Mouse (Mus musculus): ENCODE measurements around the gene Rapgef1. TPM values are rescaled to one million over a fixed set of nuclear protein-coding genes. Genes with fewer than 3 reads are reported as not detected.
"Not testable (repeated sequence)": the region's sequence is repeated elsewhere in the genome, so short reads cannot be mapped to it uniquely, and the experiment has no call there.

Rapgef1 gene
- polyA plus RNA-seq, 1 experiment from 2014 or later = 24.1 TPM

DNA sequence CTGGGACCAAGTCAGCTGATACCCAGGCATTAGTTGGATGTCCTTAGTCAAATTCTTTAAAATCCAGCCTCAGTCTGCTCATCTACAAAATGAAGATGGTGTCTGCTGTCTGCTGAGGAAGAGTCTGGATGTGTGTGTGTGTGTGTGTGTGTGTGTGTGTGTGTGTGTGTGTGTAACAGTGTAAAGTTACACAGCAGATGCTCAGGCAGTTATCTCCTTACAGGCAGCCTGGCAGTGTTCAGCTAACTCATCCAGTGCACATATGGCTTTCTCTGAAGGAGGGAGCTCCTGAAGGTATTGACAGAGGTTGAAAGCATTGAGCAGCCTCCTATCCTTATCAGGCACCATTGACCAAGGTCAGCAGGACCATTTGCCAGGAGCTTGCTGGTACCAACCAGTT lies 81.4 kb downstream of the Rapgef1 start:
- no peak for ATAC-seq (ENCODE audit: low FRiP score, low read depth)

DNA sequence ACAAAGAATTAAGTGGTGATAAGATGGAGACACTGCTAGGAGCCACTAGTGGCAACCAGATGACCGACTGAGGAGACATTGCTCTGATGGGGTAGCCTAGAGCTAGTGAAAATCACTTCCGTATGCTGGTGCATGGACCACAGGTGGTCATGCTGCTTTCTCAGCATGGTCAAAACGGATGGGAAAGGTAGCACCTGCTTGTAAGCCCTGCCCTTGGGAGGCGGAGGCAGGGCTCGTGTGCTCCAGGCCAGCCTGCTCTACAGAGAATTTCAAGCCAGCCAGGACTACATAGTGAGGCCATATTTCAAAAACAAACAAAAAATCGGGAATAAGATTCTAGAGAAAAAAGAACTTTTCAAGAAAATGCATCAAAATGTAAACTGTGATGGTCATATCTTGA lies 81.9 kb downstream of the Rapgef1 start:
- Histone ChIP-seq H3K4me2 (replicated peaks) (no peak overlapping the region), H3K9me3 (no peaks in the 10 kb centered on the region), H3K27ac (replicated peaks) (no peak overlapping the region), H3K36me3 (peaks cover 84% of the 10 kb centered on the region), H3K27me3 (no peaks in the 10 kb centered on the region), H3K4me3 (no peak overlapping the region), H3K9ac (replicated peaks) (no peak overlapping the region), H3K4me1 (no peaks in the 10 kb centered on the region)
- ATAC-seq (ENCODE audit: low FRiP score, low read depth) = no peak
- WGBS = 87% methylated on average over 6 of the region's 6 CpGs

More for the DNA sequence above, 81.4 kb downstream of the Rapgef1 start:
- no peak overlapping the region for H3K4me2 ChIP-seq (replicated peaks)
- peaks cover 84% of the 10 kb centered on the region for H3K36me3 ChIP-seq
- H3K9ac ChIP-seq (replicated peaks) = no peak overlapping the region
- no peak overlapping the region for H3K27ac ChIP-seq (replicated peaks)
- no peak overlapping the region for H3K4me3 ChIP-seq
- H3K27me3 ChIP-seq = no peaks in the 10 kb centered on the region
- no peaks in the 10 kb centered on the region for H3K9me3 ChIP-seq
- no peaks in the 10 kb centered on the region for H3K4me1 ChIP-seq

DNA sequence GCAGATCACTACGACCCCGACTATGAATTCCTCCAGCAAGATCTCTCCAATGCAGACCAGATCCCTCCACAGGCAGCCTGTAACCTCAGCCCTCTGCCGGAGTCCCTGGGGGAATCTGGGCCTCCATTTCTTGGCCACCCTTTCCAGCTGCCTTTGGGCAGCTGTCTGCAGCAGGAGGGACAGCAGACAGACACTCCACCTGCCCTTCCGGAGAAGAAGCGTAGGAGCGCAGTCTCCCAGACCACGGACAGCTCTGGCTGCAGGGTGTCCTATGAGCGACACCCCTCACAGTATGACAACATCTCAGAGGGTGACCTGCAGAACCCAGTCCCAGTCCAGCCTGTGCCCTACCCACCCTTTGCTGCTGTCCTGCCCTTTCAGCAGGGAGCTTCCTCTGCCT lies 82.7 kb downstream of the Rapgef1 start:
- Histone ChIP-seq H3K27ac (replicated peaks) (no peak overlapping the region), H3K4me1 (no peaks in the 10 kb centered on the region), H3K4me2 (replicated peaks) (no peak overlapping the region), H3K27me3 (no peaks in the 10 kb centered on the region), H3K9me3 (no peaks in the 10 kb centered on the region), H3K9ac (replicated peaks) (no peak overlapping the region), H3K4me3 (no peak overlapping the region), H3K36me3 (peaks cover 90% of the 10 kb centered on the region)
- ATAC-seq (ENCODE audit: low FRiP score, low read depth) = no peak
- 95% methylated on average over 8 of the region's 8 CpGs for WGBS

DNA sequence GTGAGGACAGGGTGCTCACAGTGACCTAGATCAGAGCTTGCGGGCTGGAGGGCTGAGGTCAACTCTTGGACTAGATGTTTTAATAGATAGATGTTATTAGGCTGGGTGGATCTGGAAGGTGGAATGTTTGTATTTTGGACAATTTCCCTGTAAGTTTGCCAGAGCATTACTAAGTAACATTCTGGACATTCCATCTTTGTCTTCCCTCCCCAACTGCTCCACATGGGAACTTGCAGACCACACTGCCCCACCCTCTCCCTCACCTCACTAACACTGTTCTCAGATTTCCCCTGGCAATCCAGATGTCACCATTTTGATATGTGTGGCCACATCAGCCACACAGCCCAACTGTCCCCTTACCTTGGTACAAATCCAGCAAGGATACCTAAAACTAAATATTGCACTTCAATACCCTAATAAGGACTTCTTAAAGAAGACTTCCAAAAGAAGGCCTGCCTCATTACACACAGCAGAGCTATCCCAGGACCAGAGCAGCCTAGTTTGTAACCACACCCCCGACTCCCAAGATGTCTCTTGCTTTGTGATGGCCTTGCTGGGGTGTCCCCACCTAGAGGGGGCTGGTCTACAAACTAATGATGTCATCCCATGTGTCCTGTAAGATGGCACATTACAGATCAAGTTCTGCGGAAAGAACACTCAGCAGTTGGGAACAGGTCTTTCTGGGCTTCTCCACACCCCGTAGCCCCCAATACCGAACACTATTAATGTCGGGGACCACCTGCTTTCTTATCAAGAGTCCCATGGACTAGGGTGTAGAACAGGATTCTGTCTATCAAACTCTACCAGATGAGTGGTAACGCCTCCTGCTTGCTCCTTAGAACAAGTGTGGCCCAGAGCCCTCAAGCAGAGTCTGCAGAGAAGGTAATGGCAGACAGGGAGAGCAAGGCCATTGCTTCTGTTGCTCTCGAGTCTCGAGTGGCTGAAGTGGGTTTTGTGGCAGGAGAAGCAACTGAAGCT lies 83.9 kb downstream of the Rapgef1 start:
- Histone ChIP-seq H3K9me3 (no peaks in the 10 kb centered on the region), H3K36me3 (peaks cover 93% of the 10 kb centered on the region), H3K9ac (replicated peaks) (no peak overlapping the region), H3K4me1 (no peaks in the 10 kb centered on the region), H3K27me3 (no peaks in the 10 kb centered on the region), H3K27ac (replicated peaks) (no peak overlapping the region), H3K4me2 (replicated peaks) (no peak overlapping the region), H3K4me3 (no peak overlapping the region)
- ATAC-seq (ENCODE audit: low FRiP score, low read depth) = no peak
- WGBS = 95% methylated on average over 9 of the region's 9 CpGs

DNA sequence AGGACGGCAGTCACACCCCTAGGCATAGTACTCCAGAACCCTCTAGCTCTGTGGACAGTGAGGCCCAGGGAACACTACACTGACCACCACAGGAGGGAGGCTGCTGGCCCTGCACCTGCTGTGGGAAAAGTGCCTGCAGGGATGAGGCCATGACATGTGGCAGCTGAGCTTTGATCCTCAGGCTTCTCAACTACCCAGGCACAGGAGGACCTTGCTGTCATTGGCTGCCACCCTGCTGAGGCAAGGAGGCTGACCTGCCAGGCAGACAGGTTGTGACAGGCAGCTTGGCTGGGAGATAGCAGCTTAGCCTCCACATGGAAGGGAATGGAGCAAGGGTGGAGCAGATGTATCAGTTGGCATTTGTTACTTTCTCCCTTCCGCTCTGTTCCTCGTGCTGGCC lies 86.0 kb downstream of the Rapgef1 start:
- WGBS = 89% methylated on average over 3 of the region's 3 CpGs
- no peak for ATAC-seq (ENCODE audit: low FRiP score, low read depth)
- Histone ChIP-seq H3K9me3 (no peaks in the 10 kb centered on the region), H3K4me3 (no peak overlapping the region), H3K4me2 (replicated peaks) (no peak overlapping the region), H3K36me3 (peaks cover 87% of the 10 kb centered on the region), H3K4me1 (no peaks in the 10 kb centered on the region), H3K27me3 (no peaks in the 10 kb centered on the region), H3K9ac (replicated peaks) (no peak overlapping the region), H3K27ac (replicated peaks) (no peak overlapping the region)

DNA sequence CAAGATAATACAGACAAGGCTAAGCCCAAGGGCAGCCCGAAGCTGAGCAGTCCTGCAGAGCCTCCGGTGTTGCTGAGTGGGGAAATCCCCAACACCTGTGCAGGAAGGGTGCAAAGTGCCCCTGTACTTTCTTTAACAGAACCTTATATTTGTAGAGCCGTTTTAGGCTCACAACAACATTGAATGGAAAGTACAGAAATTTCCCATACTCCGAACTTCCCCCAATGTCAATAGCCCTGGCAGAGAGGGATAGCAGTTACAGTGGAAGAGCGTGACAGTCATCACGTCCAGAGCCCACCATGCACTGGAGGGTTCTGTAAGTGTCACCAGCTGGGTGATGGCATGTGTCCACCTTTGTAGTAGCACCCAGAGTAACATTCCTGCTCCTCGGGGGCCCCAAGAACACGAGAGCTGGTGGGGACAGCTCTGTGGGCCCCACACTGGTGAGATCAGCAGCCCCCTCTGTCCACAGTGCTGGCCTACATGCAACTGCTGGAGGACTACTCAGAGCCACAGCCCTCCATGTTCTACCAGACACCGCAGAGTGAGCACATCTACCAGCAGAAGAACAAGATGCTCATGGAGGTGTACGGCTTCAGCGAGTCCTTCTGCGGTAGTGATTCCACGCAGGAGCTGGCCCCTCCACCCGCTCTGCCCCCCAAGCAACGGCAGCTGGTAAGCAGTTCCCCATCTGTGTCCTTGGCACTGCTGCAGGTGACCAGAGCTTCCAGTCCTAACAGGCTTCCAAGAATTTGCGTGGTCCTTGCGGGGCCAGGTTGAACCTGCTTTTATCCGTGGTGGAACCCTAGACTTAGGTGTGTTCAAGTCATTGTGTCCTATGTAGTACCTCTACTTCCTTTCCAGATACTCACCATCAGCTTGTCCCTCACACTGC lies 87.5 kb downstream of the Rapgef1 start:
- Histone ChIP-seq H3K27ac (replicated peaks) (no peak overlapping the region), H3K4me1 (no peaks in the 10 kb centered on the region), H3K4me2 (replicated peaks) (no peak overlapping the region), H3K4me3 (no peak overlapping the region), H3K27me3 (no peaks in the 10 kb centered on the region), H3K36me3 (peaks cover 85% of the 10 kb centered on the region), H3K9me3 (no peaks in the 10 kb centered on the region), H3K9ac (replicated peaks) (no peak overlapping the region)
- ATAC-seq (ENCODE audit: low FRiP score, low read depth) = no peak
- WGBS = 95% methylated on average over 18 of the region's 18 CpGs

DNA sequence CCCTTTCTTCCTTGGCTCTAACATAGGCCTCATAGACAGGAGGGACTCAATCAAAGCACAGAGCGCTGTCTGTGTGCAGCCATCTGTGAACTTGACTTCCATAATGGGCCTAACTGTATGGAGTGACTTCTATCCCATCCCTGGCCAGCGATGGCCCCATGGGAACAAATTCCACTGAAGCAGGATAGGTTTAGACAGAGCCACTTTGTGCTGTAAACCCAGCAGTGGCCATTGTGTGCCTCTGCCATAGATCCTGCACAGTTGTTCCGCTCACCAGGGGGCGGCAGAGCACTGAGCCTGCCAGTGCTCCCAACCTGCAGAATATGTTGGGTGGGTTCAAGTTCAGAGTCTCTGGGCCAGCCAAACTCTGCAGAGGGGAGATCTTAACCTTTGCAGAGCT lies 88.2 kb downstream of the Rapgef1 start:
- H3K36me3 ChIP-seq = peaks cover 83% of the 10 kb centered on the region
- no peak overlapping the region for H3K4me3 ChIP-seq
- 86% methylated on average over 4 of the region's 4 CpGs for WGBS
- H3K9ac ChIP-seq (replicated peaks) = no peak overlapping the region
- no peak for ATAC-seq (ENCODE audit: low FRiP score, low read depth)
- no peaks in the 10 kb centered on the region for H3K4me1 ChIP-seq
- H3K4me2 ChIP-seq (replicated peaks) = no peak overlapping the region
- no peak overlapping the region for H3K27ac ChIP-seq (replicated peaks)
- no peaks in the 10 kb centered on the region for H3K27me3 ChIP-seq
- no peaks in the 10 kb centered on the region for H3K9me3 ChIP-seq

DNA sequence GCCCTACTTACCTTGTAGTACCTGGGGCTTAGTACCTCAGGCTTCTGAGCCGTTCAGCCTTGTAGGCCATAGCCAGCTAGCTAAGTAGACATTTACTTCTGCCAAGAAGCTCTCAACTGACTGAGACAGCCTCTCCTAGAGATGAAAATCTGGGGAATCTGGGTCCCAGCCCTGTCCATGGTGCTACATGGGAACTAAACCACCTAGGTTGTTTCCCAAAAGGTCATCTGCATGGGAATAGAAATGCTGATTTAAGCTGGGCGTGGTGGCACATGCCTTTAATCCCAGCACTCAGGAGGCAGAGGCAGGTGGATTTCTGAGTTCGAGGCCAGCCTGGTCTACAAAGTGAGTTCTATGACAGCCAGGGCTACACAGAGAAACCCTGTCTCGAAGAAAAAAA lies 88.7 kb downstream of the Rapgef1 start:
- H3K36me3 ChIP-seq = peaks cover 83% of the 10 kb centered on the region
- H3K27ac ChIP-seq (replicated peaks); H3K9me3 ChIP-seq; H3K4me1 ChIP-seq; H3K4me2 ChIP-seq (replicated peaks); H3K27me3 ChIP-seq; H3K4me3 ChIP-seq; H3K9ac ChIP-seq (replicated peaks); ATAC-seq (ENCODE audit: low FRiP score, low read depth): not testable (repeated sequence)
- 88% methylated on average over 4 of the region's 4 CpGs for WGBS

DNA sequence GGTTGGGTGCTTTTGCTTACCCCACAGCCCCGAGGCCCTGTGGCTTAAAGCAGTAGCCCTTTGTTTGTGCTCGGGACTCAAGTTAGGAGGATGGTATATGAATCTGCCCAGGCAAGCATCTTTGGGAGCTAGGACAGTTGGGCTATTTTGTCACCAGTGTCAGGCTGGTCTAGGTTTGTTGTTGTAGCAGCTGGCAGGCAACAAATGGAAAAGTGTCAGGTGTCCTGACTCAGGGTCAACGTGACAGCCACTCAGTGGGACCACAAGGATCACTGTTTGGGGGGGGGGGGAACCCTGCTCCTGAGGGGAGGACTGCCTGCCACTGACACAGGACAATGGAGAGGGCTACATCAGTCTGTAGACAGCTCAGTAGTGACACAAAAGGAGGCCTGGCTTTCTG lies 91.5 kb downstream of the Rapgef1 start:
- no peak overlapping the region for H3K4me3 ChIP-seq
- H3K27me3 ChIP-seq = no peaks in the 10 kb centered on the region
- peaks cover 4% of the 10 kb centered on the region; the same call in 1 of the 2 replicates for H3K4me1 ChIP-seq
- no peak overlapping the region for H3K27ac ChIP-seq (replicated peaks)
- no peak for ATAC-seq (ENCODE audit: low FRiP score, low read depth)
- no peak overlapping the region for H3K9ac ChIP-seq (replicated peaks)
- no peaks in the 10 kb centered on the region for H3K9me3 ChIP-seq
- H3K36me3 ChIP-seq = peaks cover 76% of the 10 kb centered on the region
- no peak overlapping the region for H3K4me2 ChIP-seq (replicated peaks)
- 82% methylated on average over 3 of the region's 3 CpGs for WGBS

DNA sequence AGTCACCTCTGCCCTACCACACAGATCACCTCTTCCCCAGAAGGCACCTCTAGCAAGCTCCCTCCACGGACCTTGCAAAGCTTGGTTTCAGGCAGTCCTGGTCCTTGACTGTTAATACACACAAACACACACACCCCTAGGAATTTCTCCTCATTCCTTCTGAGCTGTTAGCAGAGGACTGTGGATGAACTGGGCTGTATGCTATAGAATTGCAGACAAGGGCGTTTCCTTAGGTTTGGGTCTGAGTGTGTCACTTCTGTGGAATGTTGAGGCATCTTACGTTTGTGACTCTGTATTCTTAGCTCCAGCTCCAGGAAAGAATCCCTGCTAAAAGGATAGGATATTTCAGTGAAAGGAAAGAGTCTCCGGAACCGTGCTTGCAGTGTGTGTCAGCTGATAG lies 92.4 kb downstream of the Rapgef1 start:
- Histone ChIP-seq H3K4me2 (replicated peaks) (no peak overlapping the region), H3K27me3 (no peaks in the 10 kb centered on the region), H3K4me1 (peaks cover 9% of the 10 kb centered on the region; the same call in 1 of the 2 replicates), H3K27ac (replicated peaks) (no peak overlapping the region), H3K36me3 (peaks cover 72% of the 10 kb centered on the region), H3K4me3 (no peak overlapping the region), H3K9me3 (no peaks in the 10 kb centered on the region), H3K9ac (replicated peaks) (no peak overlapping the region)
- no peak for ATAC-seq (ENCODE audit: low FRiP score, low read depth)
- WGBS = 88% methylated on average over 5 of the region's 5 CpGs

DNA sequence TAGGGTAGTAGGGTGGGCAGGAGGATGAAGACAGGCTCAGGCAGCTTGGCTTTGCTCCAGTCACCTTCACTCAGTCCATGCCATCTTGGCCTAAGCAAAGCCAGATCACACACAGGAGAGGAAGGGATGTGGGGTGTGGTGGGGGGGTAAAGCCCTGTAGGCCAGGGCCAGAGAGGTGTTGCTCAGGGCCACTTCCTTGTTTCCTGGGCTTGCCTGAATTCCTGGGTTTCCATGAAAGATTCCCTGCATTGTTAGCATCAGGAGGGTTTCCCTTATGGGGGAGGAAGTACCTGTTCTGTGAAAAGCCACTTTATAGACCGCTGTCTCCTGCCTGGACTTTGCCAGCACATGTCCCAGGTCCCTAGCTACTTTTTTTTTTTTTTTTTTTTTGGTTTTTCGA lies 94.0 kb downstream of the Rapgef1 start:
- Histone ChIP-seq H3K4me1 (peaks cover 9% of the 10 kb centered on the region; the same call in 1 of the 2 replicates), H3K9me3 (no peaks in the 10 kb centered on the region), H3K27me3 (no peaks in the 10 kb centered on the region), H3K36me3 (peaks cover 64% of the 10 kb centered on the region), H3K27ac (replicated peaks) (no peak overlapping the region), H3K4me3 (no peak overlapping the region), H3K9ac (replicated peaks) (no peak overlapping the region), H3K4me2 (replicated peaks) (no peak overlapping the region)
- 100% methylated on average over 2 of the region's 2 CpGs for WGBS
- ATAC-seq (ENCODE audit: low FRiP score, low read depth) = no peak

DNA sequence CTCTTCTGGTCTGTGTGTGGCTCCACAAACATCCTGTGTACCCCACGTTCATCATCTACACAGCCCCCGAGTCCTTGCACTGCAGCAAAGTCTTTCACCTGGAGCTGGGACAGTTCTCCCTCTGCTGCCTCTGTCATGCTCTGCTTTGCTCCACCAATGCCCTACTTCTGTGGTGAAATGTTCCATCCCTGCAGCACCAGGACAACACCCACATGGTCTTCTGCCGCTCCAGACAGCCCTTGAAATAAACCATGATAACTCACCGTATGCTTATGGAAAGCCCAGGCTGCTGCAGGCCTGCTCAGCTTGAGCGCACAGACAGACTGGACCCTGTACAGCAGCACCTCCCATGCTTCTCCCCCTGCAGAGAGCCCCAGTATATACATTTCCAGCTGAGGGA lies 94.6 kb downstream of the Rapgef1 start:
- Histone ChIP-seq H3K27me3 (no peaks in the 10 kb centered on the region), H3K9ac (replicated peaks) (no peak overlapping the region), H3K9me3 (no peaks in the 10 kb centered on the region), H3K27ac (replicated peaks) (no peak overlapping the region), H3K36me3 (peaks cover 65% of the 10 kb centered on the region), H3K4me1 (peaks cover 9% of the 10 kb centered on the region; the same call in 1 of the 2 replicates), H3K4me3 (no peak overlapping the region), H3K4me2 (replicated peaks) (no peak overlapping the region)
- 91% methylated on average over 5 of the region's 5 CpGs for WGBS
- no peak for ATAC-seq (ENCODE audit: low FRiP score, low read depth)
